Mouse (Mus musculus): Measurements from ENCODE around the gene Abcc3. TPM values are rescaled to one million over a fixed set of nuclear protein-coding genes. Genes with fewer than 3 reads are reported as not detected.

Abcc3 gene
- polyA plus RNA-seq, 1 experiment from 2014 or later, result 0.94 TPM

DNA sequence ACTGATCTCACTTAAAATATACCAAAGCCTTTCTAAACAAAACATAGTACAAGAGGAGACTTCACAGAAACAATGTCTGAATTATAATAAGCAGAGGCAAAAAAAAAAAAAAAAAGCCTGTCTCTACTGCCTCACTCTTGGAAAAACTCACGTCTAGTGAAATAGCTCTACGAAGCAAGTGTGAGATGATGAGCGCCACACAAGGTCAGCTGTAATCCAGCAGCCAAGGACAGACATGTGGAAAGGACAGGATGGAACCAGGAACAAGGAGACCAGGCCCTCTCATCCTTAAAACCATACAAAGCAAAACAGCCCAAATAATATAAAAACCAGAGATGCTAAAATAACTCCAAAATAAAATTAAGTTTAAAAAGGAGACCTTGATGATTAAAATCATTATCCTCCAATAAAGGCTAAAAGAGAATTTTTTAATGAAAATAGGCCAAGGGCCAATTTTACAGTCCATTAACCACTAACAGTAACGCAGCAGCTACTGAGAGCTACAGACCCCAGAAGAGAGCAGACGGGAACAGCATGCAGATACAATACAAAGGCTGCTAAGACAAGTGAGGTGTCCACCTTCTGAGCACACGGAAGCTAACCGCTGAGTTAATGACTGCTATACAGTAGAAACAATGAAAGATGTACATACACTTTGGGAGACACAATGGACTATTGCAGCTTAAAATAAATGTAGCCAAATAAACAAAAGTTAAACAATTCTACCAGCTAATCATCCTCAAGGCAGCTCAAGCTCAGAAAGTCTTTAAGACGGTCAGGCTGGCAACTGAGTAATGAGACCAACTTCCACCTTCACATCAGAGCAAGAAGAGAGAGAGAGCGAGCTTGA lies 97.6 kb downstream of the Abcc3 start:
- no peaks in the 10 kb centered on the region for H3K9me3 ChIP-seq (ENCODE audit: control insufficient read depth, low read length)
- H3K36me3 ChIP-seq (ENCODE audit: control insufficient read depth, insufficient read depth, low read length), result peaks cover 10% of the 10 kb centered on the region; the same call in 1 of the 2 replicates
- no peaks in the 10 kb centered on the region for H3K4me1 ChIP-seq (replicated peaks; ENCODE audit: control insufficient read depth, insufficient read depth, low read length)
- H3K27ac ChIP-seq (ENCODE audit: low read depth, low read length), result no peak overlapping the region
- no peak overlapping the region for H3K9ac ChIP-seq (ENCODE audit: low read depth, low read length)
- no peak overlapping the region for H3K4me3 ChIP-seq (ENCODE audit: low read depth, low read length)
- H3K4me2 ChIP-seq (replicated peaks; ENCODE audit: low read depth, low read length), result no peak overlapping the region
- 71% methylated on average over 9 of the region's 9 CpGs for WGBS
- no peaks in the 10 kb centered on the region for H3K27me3 ChIP-seq (ENCODE audit: control insufficient read depth, insufficient read depth, low read length)
- ATAC-seq (ENCODE audit: low FRiP score), result no peak
- DNase-seq (ENCODE audit: low spot score), result no peak

Other genes starting within 250 kb of the Abcc3 start
- gene Tob1, start 181.5 kb downstream of the Abcc3 start, polyA plus RNA-seq (2014; fragmentation: Nextera tagmentation; extraction: Ambion mirVana), result 36.7 and 38.9 TPM in 2 replicates
- 0.95 and 1.8 TPM in 2 replicates for gene Wfikkn2, start 147.0 kb downstream of the Abcc3 start, polyA plus RNA-seq (2014; fragmentation: Nextera tagmentation; extraction: Ambion mirVana)
- 0.68 TPM in 1 of 2 replicates, not detected in the other for gene Gm21885, start 111.1 kb downstream of the Abcc3 start, polyA plus RNA-seq (2014; fragmentation: Nextera tagmentation; extraction: Ambion mirVana)
- 118 and 125 TPM in 2 replicates for gene Luc7l3, start 71.0 kb downstream of the Abcc3 start, polyA plus RNA-seq (2014; fragmentation: Nextera tagmentation; extraction: Ambion mirVana)
- gene Ankrd40, start 65.0 kb downstream of the Abcc3 start, polyA plus RNA-seq (2014; fragmentation: Nextera tagmentation; extraction: Ambion mirVana), result 16.3 and 21.7 TPM in 2 replicates
- 10.9 and 19.3 TPM in 2 replicates for gene Cacna1g, start 81.2 kb upstream of the Abcc3 start, polyA plus RNA-seq (2014; fragmentation: Nextera tagmentation; extraction: Ambion mirVana)
- not detected in 2 replicates for gene Spata20, start 93.2 kb upstream of the Abcc3 start, polyA plus RNA-seq (2014; fragmentation: Nextera tagmentation; extraction: Ambion mirVana)
- gene Epn3, start 107.0 kb upstream of the Abcc3 start, polyA plus RNA-seq (2014; fragmentation: Nextera tagmentation; extraction: Ambion mirVana), result 0.80 and 1.3 TPM in 2 replicates
- 2.1 and 3.3 TPM in 2 replicates for gene Mycbpap, start 128.7 kb upstream of the Abcc3 start, polyA plus RNA-seq (2014; fragmentation: Nextera tagmentation; extraction: Ambion mirVana)
- gene Rsad1, start 156.3 kb upstream of the Abcc3 start, polyA plus RNA-seq (2014; fragmentation: Nextera tagmentation; extraction: Ambion mirVana), result 3.4 TPM in 2 replicates
- 0.49 and 0.52 TPM in 2 replicates for gene Chad, start 172.1 kb upstream of the Abcc3 start, polyA plus RNA-seq (2014; fragmentation: Nextera tagmentation; extraction: Ambion mirVana)
- gene Acsf2, start 208.9 kb upstream of the Abcc3 start, polyA plus RNA-seq (2014; fragmentation: Nextera tagmentation; extraction: Ambion mirVana), result 4.9 and 5.2 TPM in 2 replicates
- 169 and 183 TPM in 2 replicates for gene Lrrc59, start 236.8 kb upstream of the Abcc3 start, polyA plus RNA-seq (2014; fragmentation: Nextera tagmentation; extraction: Ambion mirVana)